Mouse (Mus musculus) neural tube, embryonic 11.5 days (tissue): ENCODE results near the gene Synpo2l. TPM values are rescaled to one million over a fixed set of nuclear protein-coding genes. Genes with fewer than 3 reads are reported as not detected.
A peak's percentile ranks its signal among the peaks of the same experiment; 100 is the strongest.

Experiments used
- ATAC-seq: fragments of 200-750 bp; cut with Nextera tagmentation; 2 replicates; pipeline ENCODE4 v1.8.0; 2017; ENCODE audit warnings: moderate number of reproducible peaks, mild to moderate bottlenecking, moderate TSS enrichment, moderate library complexity; ENCODE audit not compliant: insufficient read depth, low FRiP score, low TSS enrichment
- DNase-seq: peaks from one replicate; pipeline ENCODE4 v3.0.0-alpha.2; 2015; ENCODE audit warnings: low spot score
- H3K27ac ChIP-seq: fragments of 300-500 bp; sonication (generic); 2 replicates; pipeline ENCODE4 v1.5.1; 2014; ENCODE audit warnings: low read depth, mild to moderate bottlenecking, low read length
- H3K27me3 ChIP-seq: fragments of 300-500 bp; sonication (generic); 2 replicates; pipeline ENCODE4 v1.6.1; 2014; ENCODE audit warnings: mild to moderate bottlenecking, low read length, mixed read lengths; ENCODE audit not compliant: control insufficient read depth, insufficient read depth
- H3K36me3 ChIP-seq: fragments of 300-500 bp; sonication (generic); 2 replicates; pipeline ENCODE4 v1.6.1; 2014; ENCODE audit warnings: mild to moderate bottlenecking, low read length, moderate library complexity, mixed read lengths; ENCODE audit not compliant: control insufficient read depth, insufficient read depth
- H3K4me1 ChIP-seq: fragments of 300-500 bp; sonication (generic); 2 replicates; pipeline ENCODE4 v1.6.1; 2014; ENCODE audit warnings: low read length, mixed read lengths; ENCODE audit not compliant: control insufficient read depth, insufficient read depth
- H3K4me2 ChIP-seq: fragments of 300-500 bp; sonication (generic); 2 replicates; pipeline ENCODE4 v1.6.1; 2014; ENCODE audit warnings: low read depth, mild to moderate bottlenecking, moderate library complexity
- H3K4me3 ChIP-seq: fragments of 300-500 bp; sonication (generic); 2 replicates; pipeline ENCODE4 v1.5.1; 2014; ENCODE audit warnings: low read depth, low read length
- H3K9ac ChIP-seq: fragments of 300-500 bp; sonication (generic); 2 replicates; pipeline ENCODE4 v1.6.1; 2014; ENCODE audit warnings: mild to moderate bottlenecking, low read length
- H3K9me3 ChIP-seq: fragments of 300-500 bp; sonication (generic); 2 replicates; pipeline ENCODE4 v1.6.1; 2016; ENCODE audit warnings: low read length; ENCODE audit not compliant: control insufficient read depth
- WGBS: fragments of 180-500 bp; shearing (Covaris S2); extraction: QIAGEN DNeasy Blood & Tissue Kit; methylation state at CpG from one replicate; pipeline ENCODE4 v1.1.7; 2014; 5-methylcytosine and 5-hydroxymethylcytosine counted together
- polyA plus RNA-seq: library from polyadenylated mRNA; unstranded; fragments of >200 nt; fragmentation: Nextera tagmentation; extraction: Ambion mirVana; gene quantifications from 2 replicates; pipeline ENCODE4 v1.2.1, GENCODE M21; 2014

Gene Synpo2l
- polyA plus RNA-seq, 1 experiment from 2014 or later, result 6.2 TPM

- Histone ChIP-seq H3K36me3 (no peaks in the 10 kb centered on the region), H3K4me2 (no peak within 1 kb of the TSS), H3K27me3 (no peaks in the 10 kb centered on the region), H3K4me3 (no peak within 1 kb of the TSS), H3K27ac (no peak within 1 kb of the TSS), H3K9ac (no peak within 1 kb of the TSS), H3K9me3 (no peaks in the 10 kb centered on the region), H3K4me1 (no peaks in the 10 kb centered on the region; the same call in 1 of the 2 replicates)
- WGBS, result 55% methylated on average over 11 of the region's 11 CpGs
- no peak for ATAC-seq
- DNase-seq, result no peak
Measured at GRCm38 (mm10) chr14:20656361-20656760, 11.8 kb downstream of the Synpo2l start, which contains the start of gene Myoz1. Gene Myoz1, minus strand, starts transcription at chr14:20656540.

DNA sequence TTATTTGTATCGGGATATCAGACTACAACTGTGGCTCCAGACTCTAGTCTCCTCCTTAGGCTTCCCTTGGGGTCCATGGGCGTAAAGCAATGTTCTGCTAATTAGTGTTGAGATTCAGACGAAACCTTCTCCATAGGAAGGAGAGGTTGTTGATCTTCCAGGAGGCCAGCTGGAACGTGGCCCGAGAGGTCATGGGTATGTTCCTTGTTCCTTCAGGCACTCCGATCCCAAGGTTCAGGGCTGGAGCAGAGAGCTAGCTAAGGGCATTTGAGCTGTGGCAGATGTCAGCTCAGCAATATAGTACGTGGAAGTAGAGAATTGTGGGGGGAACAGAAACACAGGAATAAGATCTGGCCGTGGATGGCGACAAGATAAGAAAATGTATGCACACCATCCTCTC is 12.4 kb downstream of the Synpo2l start:
- no peaks in the 10 kb centered on the region for H3K4me1 ChIP-seq
- H3K4me3 ChIP-seq, result no peak overlapping the region
- no peaks in the 10 kb centered on the region for H3K27me3 ChIP-seq
- no peak for DNase-seq
- H3K9me3 ChIP-seq, result no peaks in the 10 kb centered on the region
- 77% methylated on average over 9 of the region's 9 CpGs for WGBS
- ATAC-seq, result no peak
- H3K27ac ChIP-seq, result no peak overlapping the region
- H3K36me3 ChIP-seq, result no peaks in the 10 kb centered on the region
- no peak overlapping the region for H3K9ac ChIP-seq
- no peak overlapping the region for H3K4me2 ChIP-seq

DNA sequence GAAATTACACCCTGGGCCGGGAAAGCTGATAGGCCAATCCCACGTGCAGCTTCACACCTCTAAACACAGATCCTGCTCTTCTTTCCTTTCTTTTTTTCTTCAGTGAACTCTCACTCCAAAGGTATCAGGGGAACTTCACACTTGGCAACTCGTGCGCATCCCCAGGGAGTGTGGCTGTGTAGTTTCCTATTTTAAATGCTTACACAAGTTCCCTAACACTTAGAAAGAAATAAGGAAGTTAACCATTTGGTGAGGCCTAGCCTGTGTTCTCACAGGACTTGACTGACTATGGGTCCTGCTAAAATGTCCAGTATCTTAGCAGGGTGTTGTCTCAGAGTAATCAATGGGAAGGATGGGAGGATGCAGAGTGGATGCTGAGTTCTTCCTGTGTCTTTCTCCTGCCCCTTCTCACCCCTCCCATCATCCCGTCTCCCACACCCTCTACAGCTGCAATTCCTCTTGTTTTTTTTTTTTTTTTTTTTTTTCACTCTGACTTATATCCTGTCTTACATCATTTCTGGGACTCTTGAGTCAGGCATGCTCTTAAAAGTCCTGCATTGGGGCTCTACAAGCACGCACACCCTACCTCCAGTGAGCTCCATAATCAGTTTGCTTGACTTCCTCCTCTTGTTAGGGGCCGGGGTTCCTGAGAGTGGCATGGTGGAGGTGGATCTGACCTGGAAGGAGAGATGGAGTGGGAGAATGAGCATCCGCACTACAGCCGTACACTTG is 13.3 kb downstream of the Synpo2l start:
- Histone ChIP-seq H3K36me3 (no peaks in the 10 kb centered on the region), H3K4me1 (no peaks in the 10 kb centered on the region), H3K4me3 (no peak overlapping the region), H3K9me3 (no peaks in the 10 kb centered on the region), H3K27ac (no peak overlapping the region), H3K4me2 (no peak overlapping the region), H3K9ac (no peak overlapping the region), H3K27me3 (no peaks in the 10 kb centered on the region)
- DNase-seq (no peak), ATAC-seq (no peak)
- WGBS, result 83% methylated on average over 9 of the region's 9 CpGs

DNA sequence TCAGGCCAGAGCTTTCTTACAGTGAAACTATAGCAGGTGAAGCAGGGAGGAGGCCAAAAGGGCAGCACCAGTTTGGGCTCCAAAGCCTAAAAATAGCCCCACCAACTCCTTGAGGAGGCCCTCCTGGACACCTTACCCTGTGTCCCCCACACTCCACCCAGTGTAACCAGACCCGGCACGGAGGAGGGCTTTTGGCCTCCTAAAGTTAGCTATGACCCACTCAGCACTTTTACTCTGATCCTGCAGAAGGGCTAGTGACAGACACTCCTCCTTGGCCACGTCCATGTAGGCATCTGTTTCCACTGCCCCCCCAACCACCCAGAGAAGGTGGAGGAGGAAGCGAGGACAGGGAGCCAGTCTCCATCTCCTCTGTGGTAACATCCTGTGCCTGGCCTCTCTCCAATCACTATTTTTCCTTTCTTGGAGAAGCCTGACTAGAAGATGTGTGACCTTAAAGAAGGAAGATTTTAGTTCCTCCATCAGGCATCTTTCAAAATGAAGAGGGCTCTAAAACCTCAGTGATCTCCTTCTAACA is 16.4 kb downstream of the Synpo2l start:
- no peaks in the 10 kb centered on the region for H3K27me3 ChIP-seq

DNA sequence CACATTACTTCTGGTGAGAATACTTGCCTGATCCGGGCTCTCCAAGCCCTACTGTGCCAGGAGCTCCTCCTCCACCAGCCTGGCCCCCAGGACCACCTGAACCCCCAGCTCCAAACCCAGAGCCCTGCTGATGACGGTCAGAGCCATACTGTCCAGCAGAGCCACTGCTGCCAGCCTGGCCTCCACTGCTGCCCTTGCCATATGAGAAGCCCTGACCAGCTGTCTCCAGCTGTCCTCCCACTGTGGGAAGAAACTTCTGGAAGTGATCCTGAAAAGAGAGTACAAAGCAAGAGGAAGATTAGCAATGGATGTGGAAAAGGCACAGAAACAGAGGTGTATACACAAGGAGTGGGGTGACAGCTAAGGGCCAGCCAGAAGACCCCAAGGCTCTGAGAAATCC is 17.2 kb downstream of the Synpo2l start:
- Histone ChIP-seq H3K4me3 (no peak overlapping the region), H3K36me3 (no peaks in the 10 kb centered on the region), H3K27ac (no peak overlapping the region), H3K27me3 (no peaks in the 10 kb centered on the region), H3K9me3 (no peaks in the 10 kb centered on the region), H3K4me2 (no peak overlapping the region), H3K4me1 (no peaks in the 10 kb centered on the region), H3K9ac (no peak overlapping the region)
- no peak for ATAC-seq
- no peak for DNase-seq
- 78% methylated on average over 2 of the region's 2 CpGs for WGBS

More for the DNA sequence above, 16.4 kb downstream of the Synpo2l start:
- H3K36me3 ChIP-seq, result no peaks in the 10 kb centered on the region
- no peaks in the 10 kb centered on the region for H3K9me3 ChIP-seq
- no peaks in the 10 kb centered on the region for H3K4me1 ChIP-seq
- H3K9ac ChIP-seq, result no peak overlapping the region
- ATAC-seq (no peak), DNase-seq (no peak)
- no peak overlapping the region for H3K4me2 ChIP-seq
- no peak overlapping the region for H3K4me3 ChIP-seq
- 63% methylated on average over 4 of the region's 4 CpGs for WGBS
- H3K27ac ChIP-seq, result no peak overlapping the region

GRCm38 (mm10) chr14:20646381-20646780 is 21.8 kb downstream of the Synpo2l start:
- Histone ChIP-seq H3K27me3 (no peaks in the 10 kb centered on the region), H3K27ac (no peak overlapping the region), H3K4me2 (no peak overlapping the region), H3K36me3 (no peaks in the 10 kb centered on the region), H3K4me3 (no peak overlapping the region), H3K9me3 (no peaks in the 10 kb centered on the region), H3K4me1 (no peaks in the 10 kb centered on the region), H3K9ac (no peak overlapping the region)
- DNase-seq (no peak), ATAC-seq (no peak)

DNA sequence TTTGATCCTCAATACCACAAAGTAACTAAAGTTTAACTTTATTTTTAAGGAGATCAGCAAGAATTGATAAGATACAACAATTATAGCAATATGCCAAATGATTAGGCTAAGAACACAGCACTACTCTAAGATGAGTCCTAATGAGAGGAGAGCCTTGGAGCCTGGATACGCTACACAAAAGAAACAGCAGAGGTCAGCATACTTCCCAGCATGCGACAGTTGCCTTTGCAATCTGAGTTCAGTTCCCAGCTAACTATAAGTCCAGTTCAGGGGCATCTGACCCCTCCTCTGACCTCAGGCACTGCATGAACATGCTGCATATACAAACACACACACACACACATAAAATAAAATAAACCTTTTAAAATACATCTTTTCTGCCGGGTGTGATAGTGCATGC is 22.6 kb downstream of the Synpo2l start:
- Histone ChIP-seq H3K4me3 (no peak overlapping the region), H3K27me3 (no peaks in the 10 kb centered on the region), H3K9me3 (no peaks in the 10 kb centered on the region), H3K9ac (no peak overlapping the region), H3K4me1 (no peaks in the 10 kb centered on the region), H3K27ac (no peak overlapping the region), H3K4me2 (no peak overlapping the region), H3K36me3 (no peaks in the 10 kb centered on the region)
- WGBS, result 33% methylated on average over 3 of the region's 3 CpGs
- ATAC-seq, result no peak
- DNase-seq, result no peak

- no peaks in the 10 kb centered on the region for H3K36me3 ChIP-seq
- peaks cover 5% of the 10 kb centered on the region for H3K4me1 ChIP-seq
- WGBS, result 18% methylated on average over 10 of the region's 10 CpGs
- ATAC-seq (no peak), DNase-seq (peak; percentile 25)
- H3K27ac ChIP-seq, result peak overlapping the region; percentile 88
- peak overlapping the region; percentile 91 for H3K4me3 ChIP-seq
- H3K9ac ChIP-seq, result peak overlapping the region; percentile 95
- peak overlapping the region; percentile 69 for H3K4me2 ChIP-seq
- H3K27me3 ChIP-seq, result no peaks in the 10 kb centered on the region
- H3K9me3 ChIP-seq, result no peaks in the 10 kb centered on the region
Measured at GRCm38 (mm10) chr14:20641438-20641875, 26.7 kb downstream of the Synpo2l start.
